Mouse (Mus musculus): ENCODE results near the gene Zfp827. TPM values are rescaled to one million over a fixed set of nuclear protein-coding genes. Genes with fewer than 3 reads are reported as not detected.
"Not testable (repeated sequence)": the region's sequence is repeated elsewhere in the genome, so short reads cannot be mapped to it uniquely, and the experiment has no call there.

Gene Zfp827
- polyA plus RNA-seq, 1 experiment from 2014 or later: 5.2 TPM

DNA sequence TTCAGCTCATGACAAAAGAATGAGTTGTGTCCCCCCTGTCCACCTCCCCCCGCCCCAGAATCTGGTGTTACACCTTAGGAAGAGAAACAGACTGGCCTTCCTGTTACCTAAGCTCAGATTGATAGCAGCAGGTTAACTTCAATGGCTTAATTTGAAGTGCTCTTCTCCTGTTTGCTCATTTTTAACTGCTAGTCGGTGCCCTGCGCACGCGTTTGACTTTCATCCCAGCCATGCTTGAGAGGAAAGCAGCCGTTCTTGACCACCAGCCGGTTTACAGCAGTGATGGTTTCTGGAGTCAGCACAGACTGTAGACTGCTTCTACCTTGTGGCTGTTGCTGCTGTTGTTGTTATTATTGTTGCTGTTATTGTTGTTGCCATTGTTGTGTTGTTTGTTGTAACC, 88.2 kb downstream of the Zfp827 start:
- Histone ChIP-seq H3K27me3 (replicated peaks; ENCODE audit: control insufficient read depth, insufficient read depth, low read length) (no peaks in the 10 kb centered on the region), H3K27ac (ENCODE audit: low read length) (no peak overlapping the region), H3K4me1 (ENCODE audit: control insufficient read depth, insufficient read depth, low read length) (no peaks in the 10 kb centered on the region), H3K36me3 (ENCODE audit: control insufficient read depth, insufficient read depth, low read length) (peaks cover 9% of the 10 kb centered on the region; the same call in 1 of the 2 replicates), H3K9me3 (ENCODE audit: control insufficient read depth, low read length) (no peaks in the 10 kb centered on the region), H3K4me2 (ENCODE audit: low read depth, low read length) (no peak overlapping the region), H3K9ac (ENCODE audit: low read depth, low read length) (no peak overlapping the region), H3K4me3 (ENCODE audit: low read length) (no peak overlapping the region)
- WGBS: 78% methylated on average over 7 of the region's 7 CpGs
- no peak for ATAC-seq

GRCm38 (mm10) chr8:79117711-79118110, 89.5 kb downstream of the Zfp827 start:
- Histone ChIP-seq H3K9me3 (ENCODE audit: control insufficient read depth, low read length) (no peaks in the 10 kb centered on the region), H3K27ac (ENCODE audit: low read length) (no peak overlapping the region), H3K4me2 (ENCODE audit: low read depth, low read length) (no peak overlapping the region), H3K4me3 (ENCODE audit: low read length) (no peak overlapping the region), H3K36me3 (ENCODE audit: control insufficient read depth, insufficient read depth, low read length) (peaks cover 6% of the 10 kb centered on the region; the same call in 1 of the 2 replicates), H3K27me3 (replicated peaks; ENCODE audit: control insufficient read depth, insufficient read depth, low read length) (no peaks in the 10 kb centered on the region), H3K9ac (ENCODE audit: low read depth, low read length) (no peak overlapping the region), H3K4me1 (ENCODE audit: control insufficient read depth, insufficient read depth, low read length) (no peaks in the 10 kb centered on the region)
- 0 out of 2 replicates have a peak, but pooled peaks have one; percentile 36 for ATAC-seq
- 89% methylated on average over 7 of the region's 7 CpGs for WGBS

DNA sequence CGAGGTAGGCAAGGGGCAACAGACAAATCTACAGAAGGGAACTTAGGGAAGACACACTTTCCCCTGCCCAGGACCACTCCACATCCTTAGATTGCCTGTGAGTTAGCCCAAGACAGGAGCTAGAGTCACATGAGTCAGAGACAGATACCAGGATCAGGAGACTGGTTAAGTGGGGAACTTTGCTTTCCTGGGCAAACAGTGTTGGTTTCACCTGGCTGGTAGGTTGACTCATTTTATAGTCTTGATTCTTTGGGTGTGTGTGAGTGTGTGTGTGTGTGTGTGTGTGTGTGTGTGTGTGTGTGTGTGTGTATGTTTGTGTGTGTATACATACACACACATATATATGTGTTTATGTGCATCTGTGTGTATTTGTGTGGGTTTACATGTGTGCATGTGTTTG, 93.4 kb downstream of the Zfp827 start:
- WGBS: 86% methylated on average over 1 of the region's 1 CpGs
- no peaks in the 10 kb centered on the region for H3K9me3 ChIP-seq (ENCODE audit: control insufficient read depth, low read length)
- ATAC-seq: no peak
- no peak overlapping the region for H3K9ac ChIP-seq (ENCODE audit: low read depth, low read length)
- H3K27ac ChIP-seq (ENCODE audit: low read length): no peak overlapping the region
- no peak overlapping the region for H3K4me3 ChIP-seq (ENCODE audit: low read length)
- H3K4me2 ChIP-seq (ENCODE audit: low read depth, low read length): no peak overlapping the region
- peaks cover 9% of the 10 kb centered on the region; the same call in 1 of the 2 replicates for H3K36me3 ChIP-seq (ENCODE audit: control insufficient read depth, insufficient read depth, low read length)
- H3K27me3 ChIP-seq (replicated peaks; ENCODE audit: control insufficient read depth, insufficient read depth, low read length): no peaks in the 10 kb centered on the region
- H3K4me1 ChIP-seq (ENCODE audit: control insufficient read depth, insufficient read depth, low read length): no peaks in the 10 kb centered on the region

DNA sequence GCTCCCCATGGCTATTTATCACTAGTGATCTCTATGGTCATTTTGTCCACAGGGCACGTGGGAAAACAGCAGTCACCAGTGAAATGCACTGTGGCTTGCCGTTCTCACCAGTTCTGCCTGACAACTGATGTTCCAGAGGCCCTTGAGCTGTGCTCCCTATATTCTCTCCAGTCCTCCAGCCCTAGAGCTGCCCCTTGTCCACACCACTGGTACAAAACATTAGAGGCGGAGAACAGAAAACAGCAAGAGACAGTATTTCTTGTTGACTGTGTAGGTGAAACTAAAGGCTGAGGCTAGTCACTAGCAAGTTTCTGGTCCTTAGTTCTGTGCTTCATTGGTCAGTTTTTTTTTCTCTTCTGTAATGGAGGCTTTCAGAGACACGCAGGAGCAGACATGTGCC, 96.0 kb downstream of the Zfp827 start:
- H3K4me3 ChIP-seq (ENCODE audit: low read length): no peak overlapping the region
- 0 out of 2 replicates have a peak, but pooled peaks cover 5% of the 10 kb centered on the region for H3K36me3 ChIP-seq (ENCODE audit: control insufficient read depth, insufficient read depth, low read length)
- H3K4me1 ChIP-seq (ENCODE audit: control insufficient read depth, insufficient read depth, low read length): no peaks in the 10 kb centered on the region
- no peak for ATAC-seq
- no peak overlapping the region for H3K9ac ChIP-seq (ENCODE audit: low read depth, low read length)
- no peak overlapping the region for H3K4me2 ChIP-seq (ENCODE audit: low read depth, low read length)
- H3K27ac ChIP-seq (ENCODE audit: low read length): no peak overlapping the region
- no peaks in the 10 kb centered on the region for H3K27me3 ChIP-seq (replicated peaks; ENCODE audit: control insufficient read depth, insufficient read depth, low read length)
- 84% methylated on average over 4 of the region's 4 CpGs for WGBS
- H3K9me3 ChIP-seq (ENCODE audit: control insufficient read depth, low read length): no peaks in the 10 kb centered on the region

DNA sequence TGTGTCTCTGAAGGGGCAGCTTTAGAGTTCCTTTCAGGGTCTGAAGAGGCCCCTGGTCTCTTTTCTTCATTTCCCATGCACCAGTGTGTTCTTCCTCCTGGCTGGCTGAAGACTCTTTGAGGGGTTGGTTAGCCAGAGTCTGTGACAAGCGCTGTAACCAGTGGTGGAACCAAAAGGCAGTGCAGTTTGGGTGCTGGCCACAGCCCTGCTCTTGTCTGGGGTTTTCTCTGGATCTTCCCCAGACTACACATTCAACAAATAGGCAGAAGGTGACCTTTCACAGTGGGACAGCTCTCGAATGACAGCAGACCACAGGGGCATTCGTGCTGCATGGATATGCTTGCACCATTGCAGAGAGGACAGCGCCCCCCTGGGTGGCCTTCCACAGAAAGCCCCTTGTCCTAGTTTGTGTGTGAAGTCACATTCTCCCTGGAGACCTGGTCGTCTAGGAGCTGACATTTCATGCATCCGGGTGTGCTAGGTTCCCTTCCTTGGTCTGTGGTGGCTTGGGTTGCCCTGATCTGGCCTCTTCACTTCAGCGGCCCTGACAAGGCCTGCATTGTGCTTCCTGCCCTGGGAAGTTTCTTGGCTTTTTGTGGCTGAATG, 99.1 kb downstream of the Zfp827 start:
- Histone ChIP-seq H3K36me3 (ENCODE audit: control insufficient read depth, insufficient read depth, low read length) (0 out of 2 replicates have a peak, but pooled peaks cover 5% of the 10 kb centered on the region), H3K27ac (ENCODE audit: low read length) (no peak overlapping the region), H3K9ac (ENCODE audit: low read depth, low read length) (no peak overlapping the region), H3K4me2 (ENCODE audit: low read depth, low read length) (no peak overlapping the region), H3K4me3 (ENCODE audit: low read length) (no peak overlapping the region), H3K27me3 (replicated peaks; ENCODE audit: control insufficient read depth, insufficient read depth, low read length) (no peaks in the 10 kb centered on the region), H3K9me3 (ENCODE audit: control insufficient read depth, low read length) (no peaks in the 10 kb centered on the region), H3K4me1 (ENCODE audit: control insufficient read depth, insufficient read depth, low read length) (no peaks in the 10 kb centered on the region)
- WGBS: 69% methylated on average over 7 of the region's 7 CpGs
- ATAC-seq: no peak

- 93% methylated on average over 4 of the region's 4 CpGs for WGBS
- not testable (repeated sequence) for H3K27ac ChIP-seq (ENCODE audit: low read length); H3K4me3 ChIP-seq (ENCODE audit: low read length); H3K27me3 ChIP-seq (replicated peaks; ENCODE audit: control insufficient read depth, insufficient read depth, low read length); H3K9me3 ChIP-seq (ENCODE audit: control insufficient read depth, low read length); H3K9ac ChIP-seq (ENCODE audit: low read depth, low read length); ATAC-seq; H3K36me3 ChIP-seq (ENCODE audit: control insufficient read depth, insufficient read depth, low read length); H3K4me1 ChIP-seq (ENCODE audit: control insufficient read depth, insufficient read depth, low read length); H3K4me2 ChIP-seq (ENCODE audit: low read depth, low read length)
Measured at GRCm38 (mm10) chr8:79128534-79128933, 100.3 kb downstream of the Zfp827 start.

DNA sequence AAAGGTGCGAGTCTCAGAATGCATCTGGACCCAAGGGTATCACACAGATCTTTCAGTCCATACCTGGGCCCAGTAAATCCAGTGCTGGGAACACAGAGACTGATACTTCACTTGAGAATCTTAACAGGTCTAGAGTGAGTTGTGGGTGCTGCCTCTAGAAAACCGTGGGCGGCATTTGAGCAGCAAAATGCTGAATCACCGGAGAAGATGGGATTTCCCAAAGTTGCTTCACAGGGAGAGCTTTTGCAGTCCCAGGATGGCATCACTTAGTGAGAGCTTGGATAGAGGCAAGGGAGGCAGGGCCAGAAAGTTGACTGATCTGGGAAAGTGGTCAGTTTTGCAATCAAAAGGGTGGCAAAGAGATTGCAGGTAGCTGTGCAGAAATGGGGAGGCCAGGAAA, 111.4 kb downstream of the Zfp827 start:
- no peak overlapping the region for H3K9ac ChIP-seq (ENCODE audit: low read depth, low read length)
- no peaks in the 10 kb centered on the region for H3K9me3 ChIP-seq (ENCODE audit: control insufficient read depth, low read length)
- WGBS: 94% methylated on average over 4 of the region's 4 CpGs
- no peak overlapping the region for H3K4me3 ChIP-seq (ENCODE audit: low read length)
- H3K27me3 ChIP-seq (replicated peaks; ENCODE audit: control insufficient read depth, insufficient read depth, low read length): no peaks in the 10 kb centered on the region
- H3K4me2 ChIP-seq (ENCODE audit: low read depth, low read length): no peak overlapping the region
- no peaks in the 10 kb centered on the region for H3K4me1 ChIP-seq (ENCODE audit: control insufficient read depth, insufficient read depth, low read length)
- no peaks in the 10 kb centered on the region for H3K36me3 ChIP-seq (ENCODE audit: control insufficient read depth, insufficient read depth, low read length)
- no peak overlapping the region for H3K27ac ChIP-seq (ENCODE audit: low read length)
- no peak for ATAC-seq

GRCm38 (mm10) chr8:79140981-79141380, 112.7 kb downstream of the Zfp827 start:
- Histone ChIP-seq H3K9me3 (ENCODE audit: control insufficient read depth, low read length) (no peaks in the 10 kb centered on the region), H3K4me3 (ENCODE audit: low read length) (no peak overlapping the region), H3K27ac (ENCODE audit: low read length) (no peak overlapping the region), H3K27me3 (replicated peaks; ENCODE audit: control insufficient read depth, insufficient read depth, low read length) (no peaks in the 10 kb centered on the region), H3K36me3 (ENCODE audit: control insufficient read depth, insufficient read depth, low read length) (no peaks in the 10 kb centered on the region; the same call in 1 of the 2 replicates), H3K4me2 (ENCODE audit: low read depth, low read length) (no peak overlapping the region), H3K9ac (ENCODE audit: low read depth, low read length) (no peak overlapping the region), H3K4me1 (ENCODE audit: control insufficient read depth, insufficient read depth, low read length) (no peaks in the 10 kb centered on the region)
- WGBS: 86% methylated on average over 8 of the region's 8 CpGs
- ATAC-seq: no peak

GRCm38 (mm10) chr8:79141592-79141991, 113.4 kb downstream of the Zfp827 start:
- Histone ChIP-seq H3K36me3 (ENCODE audit: control insufficient read depth, insufficient read depth, low read length) (no peaks in the 10 kb centered on the region; the same call in 1 of the 2 replicates), H3K9ac (ENCODE audit: low read depth, low read length) (no peak overlapping the region), H3K27ac (ENCODE audit: low read length) (no peak overlapping the region), H3K4me1 (ENCODE audit: control insufficient read depth, insufficient read depth, low read length) (no peaks in the 10 kb centered on the region), H3K27me3 (replicated peaks; ENCODE audit: control insufficient read depth, insufficient read depth, low read length) (no peaks in the 10 kb centered on the region), H3K9me3 (ENCODE audit: control insufficient read depth, low read length) (no peaks in the 10 kb centered on the region), H3K4me3 (ENCODE audit: low read length) (no peak overlapping the region), H3K4me2 (ENCODE audit: low read depth, low read length) (no peak overlapping the region)
- WGBS: 78% methylated on average over 11 of the region's 11 CpGs
- no peak for ATAC-seq

DNA sequence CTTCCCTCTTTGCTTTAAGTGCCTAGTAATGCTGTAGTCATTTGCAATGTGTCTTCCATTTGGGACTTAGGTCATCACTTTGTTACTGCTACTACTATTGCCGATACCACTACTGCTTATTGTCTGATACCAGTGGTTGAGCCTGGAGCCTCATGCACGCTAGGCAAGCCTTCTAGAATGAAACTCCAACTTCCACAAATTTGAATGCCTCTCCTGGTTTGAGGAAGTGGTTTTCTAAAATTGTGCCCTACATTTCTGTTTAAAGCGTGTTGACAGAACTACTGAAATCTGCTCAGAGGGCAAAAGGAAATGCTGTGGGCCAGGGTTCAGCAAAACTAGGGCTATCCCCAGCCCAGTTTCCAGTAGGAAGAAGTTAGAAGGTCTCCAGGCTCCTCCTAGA, 115.5 kb downstream of the Zfp827 start:
- H3K36me3 ChIP-seq (ENCODE audit: control insufficient read depth, insufficient read depth, low read length): no peaks in the 10 kb centered on the region; the same call in 1 of the 2 replicates
- H3K9ac ChIP-seq (ENCODE audit: low read depth, low read length): no peak overlapping the region
- H3K4me1 ChIP-seq (ENCODE audit: control insufficient read depth, insufficient read depth, low read length): no peaks in the 10 kb centered on the region
- H3K9me3 ChIP-seq (ENCODE audit: control insufficient read depth, low read length): no peaks in the 10 kb centered on the region
- 94% methylated on average over 3 of the region's 3 CpGs for WGBS
- no peaks in the 10 kb centered on the region for H3K27me3 ChIP-seq (replicated peaks; ENCODE audit: control insufficient read depth, insufficient read depth, low read length)
- no peak for ATAC-seq
- no peak overlapping the region for H3K4me3 ChIP-seq (ENCODE audit: low read length)
- H3K4me2 ChIP-seq (ENCODE audit: low read depth, low read length): no peak overlapping the region
- H3K27ac ChIP-seq (ENCODE audit: low read length): no peak overlapping the region
